Mouse (Mus musculus) MEL (cell line): Measurements from ENCODE around the gene Gipc3. TPM values are rescaled to one million over a fixed set of nuclear protein-coding genes. Genes with fewer than 3 reads are reported as not detected.

Source experiments
- DNase-seq: peaks from one replicate; pipeline ENCODE4 v3.0.0; 2011; ENCODE audit warnings: low read depth, low spot score
- H3K27ac ChIP-seq: 2 replicates; pipeline ENCODE4 v1.5.1; 2012; ENCODE audit warnings: low read depth, mild to moderate bottlenecking, control low read depth, low read length, moderate library complexity; ENCODE audit not compliant: control insufficient read depth
- H3K27me3 ChIP-seq, 2 experiments: fragments of 150-350 bp in 1 of 2; sonication (generic) in 1 of 2; 2 replicates each; pipeline ENCODE4 v1.6.1; 2012; ENCODE audit warnings: low read length in 2 of 2, mild to moderate bottlenecking in 2 of 2, improper control_type of control experiment in 1 of 2, moderate library complexity in 1 of 2; ENCODE audit not compliant: insufficient read depth in 2 of 2, control insufficient read depth in 1 of 2
- H3K36me3 ChIP-seq, 2 experiments: 2 replicates each; pipeline ENCODE4 v1.6.1; 2012 to 2014; ENCODE audit warnings: low read length in 2 of 2, improper control_type of control experiment in 1 of 2, inconsistent platforms in 1 of 2, mild to moderate bottlenecking in 1 of 2; ENCODE audit not compliant: insufficient read depth in 2 of 2, control insufficient read depth in 1 of 2
- H3K4me1 ChIP-seq, 2 experiments: fragments of 150-350 bp in 1 of 2; sonication (generic) in 1 of 2; 2 replicates each; pipeline ENCODE4 v1.6.1; 2012; ENCODE audit warnings: low read length in 2 of 2, improper control_type of control experiment in 1 of 2, mild to moderate bottlenecking in 1 of 2; ENCODE audit not compliant: insufficient read depth in 2 of 2, control insufficient read depth in 1 of 2
- H3K4me3 ChIP-seq, 2 experiments: fragments of 150-350 bp in 1 of 2; sonication (generic) in 1 of 2; 2 replicates each; pipeline ENCODE4 v1.5.1; 2012; ENCODE audit warnings: low read depth in 2 of 2, low read length in 2 of 2, mild to moderate bottlenecking in 2 of 2, moderate library complexity in 2 of 2, control low read depth in 1 of 2, improper control_type of control experiment in 1 of 2; ENCODE audit not compliant: control insufficient read depth in 1 of 2, insufficient read depth in 1 of 2
- H3K79me2 ChIP-seq: 2 replicates; pipeline ENCODE4 v1.6.1; 2012; ENCODE audit warnings: mild to moderate bottlenecking, low read length, moderate library complexity; ENCODE audit not compliant: control insufficient read depth, poor library complexity, insufficient read depth
- H3K9ac ChIP-seq: 2 replicates; pipeline ENCODE4 v1.6.1; 2012; ENCODE audit warnings: low read depth, mild to moderate bottlenecking, control low read depth, low read length, moderate library complexity; ENCODE audit not compliant: control insufficient read depth, poor library complexity, severe bottlenecking
- H3K9me3 ChIP-seq: fragments of 150-350 bp; sonication (generic); replicated peaks from 2 replicates; pipeline ENCODE4 v1.6.1; 2012; ENCODE audit warnings: mild to moderate bottlenecking, low read length, improper control_type of control experiment, moderate library complexity; ENCODE audit not compliant: insufficient read depth
- CHD2 ChIP-seq: IDR thresholded peaks from 2 replicates; pipeline ENCODE4 v1.6.1; 2011; ENCODE audit warnings: low read length, improper control_type of control experiment
- ELF1 ChIP-seq: IDR thresholded peaks from 2 replicates; pipeline ENCODE4 v1.6.1; 2014; ENCODE audit warnings: low read depth, mild to moderate bottlenecking, inconsistent platforms, low read length, improper control_type of control experiment, moderate library complexity
- ETS1 ChIP-seq: IDR thresholded peaks from 2 replicates; pipeline ENCODE4 v1.6.1; 2012; ENCODE audit warnings: low read depth, mild to moderate bottlenecking, inconsistent platforms, low read length, improper control_type of control experiment, moderate library complexity
- GATA1 ChIP-seq: IDR thresholded peaks from 2 replicates; pipeline ENCODE4 v1.6.1; 2011; ENCODE audit warnings: low read depth, low read length, improper control_type of control experiment
- HCFC1 ChIP-seq: IDR thresholded peaks from 2 replicates; pipeline ENCODE4 v1.6.1; 2012; ENCODE audit warnings: low read depth, mild to moderate bottlenecking, inconsistent platforms, low read length, improper control_type of control experiment, moderate library complexity
- JUND ChIP-seq: IDR thresholded peaks from 2 replicates; pipeline ENCODE4 v1.6.1; 2011; ENCODE audit warnings: low read depth, mild to moderate bottlenecking, improper control_type of control experiment, low read length
- KAT2A ChIP-seq: conservative IDR thresholded peaks from 2 replicates; pipeline ENCODE4 v1.6.1; 2012; ENCODE audit warnings: low read depth, low read length, improper control_type of control experiment, inconsistent platforms
- MAFK ChIP-seq: IDR thresholded peaks from 2 replicates; pipeline ENCODE4 v1.6.1; 2011; ENCODE audit warnings: low read depth, mild to moderate bottlenecking, low read length, improper control_type of control experiment, borderline replicate concordance
- MAX ChIP-seq: IDR thresholded peaks from 2 replicates; pipeline ENCODE4 v1.6.1; 2011; ENCODE audit warnings: low read length, improper control_type of control experiment
- MEF2A ChIP-seq: IDR thresholded peaks from 2 replicates; pipeline ENCODE4 v1.6.1; 2014; ENCODE audit warnings: low read depth, mild to moderate bottlenecking, inconsistent platforms, low read length, improper control_type of control experiment; ENCODE audit not compliant: poor library complexity, insufficient replicate concordance, severe bottlenecking; ENCODE audit errors: extremely low read depth
- MXI1 ChIP-seq: IDR thresholded peaks from 2 replicates; pipeline ENCODE4 v1.6.1; 2011; ENCODE audit warnings: mild to moderate bottlenecking, low read depth, low read length, improper control_type of control experiment
- MYC ChIP-seq: IDR thresholded peaks from 2 replicates; pipeline ENCODE4 v1.6.1; 2011; ENCODE audit warnings: low read depth, mild to moderate bottlenecking, low read length, improper control_type of control experiment, moderate library complexity
- NELFE ChIP-seq: IDR thresholded peaks from 2 replicates; pipeline ENCODE4 v1.6.1; 2011; ENCODE audit warnings: low read depth, low read length, improper control_type of control experiment
- POLR2A ChIP-seq, 2 experiments: IDR thresholded peaks; 2 replicates each; pipeline ENCODE4 v1.6.1; 2011 to 2012; ENCODE audit warnings: low read length in 2 of 2, mild to moderate bottlenecking in 2 of 2, control low read depth in 1 of 2, improper control_type of control experiment in 1 of 2, low read depth in 1 of 2, moderate library complexity in 1 of 2; ENCODE audit not compliant: control insufficient read depth in 1 of 2, insufficient read depth in 1 of 2, poor library complexity in 1 of 2
- POLR2AphosphoS5 ChIP-seq: IDR thresholded peaks from 2 replicates; pipeline ENCODE4 v1.6.1; 2012; ENCODE audit warnings: low read depth, borderline replicate concordance, mild to moderate bottlenecking, inconsistent platforms, low read length, moderate library complexity, mixed read lengths
- RCOR1 ChIP-seq: IDR thresholded peaks from 2 replicates; pipeline ENCODE4 v1.6.1; 2012; ENCODE audit warnings: low read depth, mild to moderate bottlenecking, inconsistent platforms, low read length, improper control_type of control experiment
- SMC3 ChIP-seq: IDR thresholded peaks from 2 replicates; pipeline ENCODE4 v1.6.1; 2011; ENCODE audit warnings: low read depth, low read length, improper control_type of control experiment
- TAL1 ChIP-seq: IDR thresholded peaks from 2 replicates; pipeline ENCODE4 v1.6.1; 2012; ENCODE audit warnings: mild to moderate bottlenecking, inconsistent platforms, low read length, moderate library complexity, mixed read lengths
- TBP ChIP-seq: IDR thresholded peaks from 2 replicates; pipeline ENCODE4 v1.8.0; 2011; ENCODE audit warnings: low read depth, low read length, improper control_type of control experiment
- TCF12 ChIP-seq: IDR thresholded peaks from 2 replicates; pipeline ENCODE4 v1.6.1; 2014; ENCODE audit warnings: low read depth, mild to moderate bottlenecking, inconsistent platforms, low read length, improper control_type of control experiment, moderate library complexity
- UBTF ChIP-seq: IDR thresholded peaks from 2 replicates; pipeline ENCODE4 v1.6.1; 2012; ENCODE audit warnings: low read depth, mild to moderate bottlenecking, inconsistent platforms, low read length, improper control_type of control experiment, moderate library complexity, borderline replicate concordance; ENCODE audit not compliant: insufficient read depth
- USF1 ChIP-seq: IDR thresholded peaks from 2 replicates; pipeline ENCODE4 v1.6.1; 2014; ENCODE audit warnings: low read depth, mild to moderate bottlenecking, inconsistent platforms, low read length, improper control_type of control experiment, moderate library complexity
- USF2 ChIP-seq, 2 experiments: IDR thresholded peaks; 2 replicates each; pipeline ENCODE4 v1.6.1; 2011 to 2012; ENCODE audit warnings: improper control_type of control experiment in 2 of 2, low read length in 2 of 2, borderline replicate concordance in 1 of 2, inconsistent platforms in 1 of 2, low read depth in 1 of 2, mild to moderate bottlenecking in 1 of 2; ENCODE audit not compliant: insufficient read depth in 1 of 2
- ZC3H11A ChIP-seq: IDR thresholded peaks from 2 replicates; pipeline ENCODE4 v1.6.1; 2012; ENCODE audit warnings: low read depth, mild to moderate bottlenecking, inconsistent platforms, low read length, improper control_type of control experiment
- ZKSCAN1 ChIP-seq: IDR thresholded peaks from 2 replicates; pipeline ENCODE4 v1.6.1; 2012; ENCODE audit warnings: low read depth, mild to moderate bottlenecking, inconsistent platforms, low read length, improper control_type of control experiment, moderate library complexity
- polyA plus RNA-seq, 2 experiments: library from polyadenylated mRNA; stranded (reverse) in 1 of 2; unstranded in 1 of 2; fragments of >175 nt in 1 of 2; fragments of >200 nt in 1 of 2; gene quantifications; 2 replicates each; pipeline versions ENCODE4 v1.2.1 to v1.2.4; 2012; ENCODE audit warnings: low replicate concordance in 2 of 2, low read depth in 1 of 2; ENCODE audit not compliant: insufficient read length in 2 of 2, insufficient read depth in 1 of 2, missing spikeins in 1 of 2
- total RNA-seq: library from RNA; depleted of rRNA; stranded (reverse); fragments of 300-350 nt; gene quantifications from 2 replicates; pipeline ENCODE4 v1.2.3, GENCODE M21; 2012

Gene Gipc3
- total and polyA plus RNA-seq, 3 experiments = not detected

DNA sequence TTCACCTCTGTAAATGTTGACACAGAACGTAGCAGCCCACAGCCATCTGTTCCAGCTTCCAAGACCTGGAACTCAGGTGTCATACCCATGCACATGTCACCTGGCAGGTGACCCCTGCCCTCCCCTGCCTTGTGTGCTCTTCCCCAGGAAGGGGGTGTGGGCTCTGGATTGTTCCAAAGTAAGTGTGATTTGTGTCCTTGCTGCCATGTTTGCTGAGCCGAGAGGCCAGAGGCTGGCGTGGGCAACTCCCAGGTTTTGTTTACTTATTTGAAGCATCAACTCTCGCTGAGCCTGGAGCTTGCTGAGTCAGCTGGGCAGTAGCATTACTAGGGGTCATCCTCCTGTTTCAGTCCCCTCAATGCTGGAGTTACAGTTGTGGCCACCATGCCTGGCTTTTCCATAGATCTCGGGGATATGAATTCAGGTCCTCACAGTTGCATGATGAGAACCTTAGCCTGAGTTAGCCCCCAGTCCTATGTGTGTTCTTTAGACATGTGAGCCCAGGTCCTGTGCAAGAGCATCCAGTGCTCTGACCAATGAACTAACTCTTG lies 45.5 kb upstream of the Gipc3 start, which contains the start of gene Gm48552:
Gm48552 (plus strand) TSS at position 501 of the 551 bp plus-strand sequence.
- peaks cover 3 to 17% of the 10 kb centered on the region in 2 experiments; a peak in 3 of 4 replicates for H3K4me1 ChIP-seq
- TF ChIP-seq MYC = no peak
- no peak for TF ChIP-seq TBP
- TF ChIP-seq CHD2 = no peak
- TF ChIP-seq POLR2AphosphoS5 = no peak
- no peak for TF ChIP-seq MEF2A
- TF ChIP-seq SMC3 = no peak
- TF ChIP-seq UBTF = no peak
- TF ChIP-seq ELF1 = no peak
- TF ChIP-seq ETS1 = no peak
- no peak for TF ChIP-seq MXI1
- no peak for TF ChIP-seq ZKSCAN1
- TF ChIP-seq POLR2A (IDR thresholded peaks at IDR 0.05; ENCODE audit: control insufficient read depth in 1 of 2, insufficient read depth in 1 of 2, low read depth in 1 of 2, low read length in 2 of 2, poor library complexity in 1 of 2) = no peak
- TF ChIP-seq JUND = no peak
- no peak for TF ChIP-seq ZC3H11A
- TF ChIP-seq KAT2A = no peak
- no peak for TF ChIP-seq NELFE
- TF ChIP-seq HCFC1 = no peak
- TF ChIP-seq USF1 = no peak
- peaks cover 0 to 4% of the 10 kb centered on the region in 2 experiments; a peak in 1 of 4 replicates for H3K36me3 ChIP-seq
- H3K79me2 ChIP-seq = peaks cover 17% of the 10 kb centered on the region
- DNase-seq = no peak
- no peaks in the 10 kb centered on the region for H3K27me3 ChIP-seq
- H3K9me3 ChIP-seq = no peaks in the 10 kb centered on the region
- H3K27ac ChIP-seq = no peak within 1 kb of the TSS
- H3K9ac ChIP-seq = no peak within 1 kb of the TSS
- H3K4me3 ChIP-seq = no peak within 1 kb of the TSS

DNA sequence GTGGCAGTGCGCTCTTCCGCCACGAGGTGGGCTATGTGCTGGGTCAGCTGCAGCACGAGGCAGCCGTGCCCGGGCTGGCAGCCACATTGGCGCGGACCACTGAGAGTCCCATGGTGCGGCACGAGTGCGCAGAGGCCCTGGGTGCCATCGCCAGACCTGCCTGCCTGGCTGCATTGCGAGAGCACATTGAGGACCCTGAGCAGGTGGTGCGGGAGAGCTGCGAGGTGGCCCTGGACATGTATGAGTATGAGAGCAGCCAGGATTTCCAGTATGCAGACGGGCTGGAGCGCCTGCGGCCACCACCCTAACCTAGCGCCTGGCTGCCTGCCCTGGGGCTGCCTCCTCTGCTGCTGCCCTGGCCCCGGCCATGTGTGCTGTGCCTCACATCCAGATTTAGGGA lies 44.6 kb upstream of the Gipc3 start:
- Histone ChIP-seq H3K9me3 (no peaks in the 10 kb centered on the region), H3K4me3 (no peak overlapping the region), H3K27ac (no peak overlapping the region), H3K27me3 (no peaks in the 10 kb centered on the region), H3K36me3 (peaks cover 0 to 11% of the 10 kb centered on the region in 2 experiments; a peak in 2 of 4 replicates), H3K9ac (no peak overlapping the region), H3K79me2 (peaks cover 17% of the 10 kb centered on the region), H3K4me1 (peaks cover 4 to 18% of the 10 kb centered on the region in 2 experiments)
- TF ChIP-seq SMC3 (no peak), RCOR1 (no peak), TAL1 (no peak), TBP (no peak), GATA1 (no peak), USF2 (IDR thresholded peaks at IDR 0.05; ENCODE audit: borderline replicate concordance in 1 of 2, insufficient read depth in 1 of 2, low read depth in 1 of 2, low read length in 2 of 2) (no peak), MAX (no peak), TCF12 (no peak), ZC3H11A (no peak), MAFK (no peak), ZKSCAN1 (no peak), ELF1 (no peak)
- DNase-seq = no peak
